Mouse (Mus musculus) hindbrain, embryonic 16.5 days (tissue): ENCODE results near the gene Prc1. TPM values are rescaled to one million over a fixed set of nuclear protein-coding genes. Genes with fewer than 3 reads are reported as not detected.

Source experiments
- ATAC-seq: fragments of 200-750 bp; cut with Nextera tagmentation; 2 replicates; pipeline ENCODE4 v1.8.0; 2017; ENCODE audit warnings: moderate TSS enrichment, moderate library complexity
- H3K27ac ChIP-seq: fragments of 300-500 bp; sonication (generic); 2 replicates; pipeline ENCODE4 v1.5.1; 2014; ENCODE audit warnings: low read depth, mild to moderate bottlenecking, control low read depth, low read length, moderate library complexity
- H3K27me3 ChIP-seq: fragments of 300-500 bp; sonication (generic); replicated peaks from 2 replicates; pipeline ENCODE4 v1.6.1; 2014; ENCODE audit warnings: low read length; ENCODE audit not compliant: control insufficient read depth, insufficient read depth
- H3K36me3 ChIP-seq: fragments of 300-500 bp; sonication (generic); 2 replicates; pipeline ENCODE4 v1.6.1; 2014; ENCODE audit warnings: mild to moderate bottlenecking, low read length, moderate library complexity, mixed read lengths; ENCODE audit not compliant: control insufficient read depth, insufficient read depth
- H3K4me1 ChIP-seq: fragments of 300-500 bp; sonication (generic); 2 replicates; pipeline ENCODE4 v1.6.1; 2014; ENCODE audit warnings: low read depth, low read length; ENCODE audit not compliant: control insufficient read depth, insufficient read depth
- H3K4me2 ChIP-seq: fragments of 300-500 bp; sonication (generic); 2 replicates; pipeline ENCODE4 v1.6.1; 2014; ENCODE audit warnings: mild to moderate bottlenecking, low read length, control low read depth, moderate library complexity
- H3K4me3 ChIP-seq: fragments of 300-500 bp; sonication (generic); 2 replicates; pipeline ENCODE4 v1.5.1; 2014; ENCODE audit warnings: mild to moderate bottlenecking, low read length, control low read depth, moderate library complexity
- H3K9ac ChIP-seq: fragments of 300-500 bp; sonication (generic); 2 replicates; pipeline ENCODE4 v1.6.1; 2014; ENCODE audit warnings: low read depth, mild to moderate bottlenecking, control low read depth, low read length, moderate library complexity
- H3K9me3 ChIP-seq: fragments of 300-500 bp; sonication (generic); 2 replicates; pipeline ENCODE4 v1.6.1; 2014; ENCODE audit warnings: mild to moderate bottlenecking, low read length, moderate library complexity; ENCODE audit not compliant: control insufficient read depth
- WGBS: fragments of 180-500 bp; shearing (Covaris S2); extraction: QIAGEN DNeasy Blood & Tissue Kit; methylation state at CpG from one replicate; pipeline ENCODE4 v1.1.7; 2014; 5-methylcytosine and 5-hydroxymethylcytosine counted together
- polyA plus RNA-seq: library from polyadenylated mRNA; unstranded; fragments of >200 nt; fragmentation: Nextera tagmentation; extraction: Ambion mirVana; gene quantifications from 2 replicates; pipeline ENCODE4 v1.2.1, GENCODE M21; 2015

The Prc1 gene
- polyA plus RNA-seq, 1 experiment from 2014 or later, result 34.9 TPM

DNA sequence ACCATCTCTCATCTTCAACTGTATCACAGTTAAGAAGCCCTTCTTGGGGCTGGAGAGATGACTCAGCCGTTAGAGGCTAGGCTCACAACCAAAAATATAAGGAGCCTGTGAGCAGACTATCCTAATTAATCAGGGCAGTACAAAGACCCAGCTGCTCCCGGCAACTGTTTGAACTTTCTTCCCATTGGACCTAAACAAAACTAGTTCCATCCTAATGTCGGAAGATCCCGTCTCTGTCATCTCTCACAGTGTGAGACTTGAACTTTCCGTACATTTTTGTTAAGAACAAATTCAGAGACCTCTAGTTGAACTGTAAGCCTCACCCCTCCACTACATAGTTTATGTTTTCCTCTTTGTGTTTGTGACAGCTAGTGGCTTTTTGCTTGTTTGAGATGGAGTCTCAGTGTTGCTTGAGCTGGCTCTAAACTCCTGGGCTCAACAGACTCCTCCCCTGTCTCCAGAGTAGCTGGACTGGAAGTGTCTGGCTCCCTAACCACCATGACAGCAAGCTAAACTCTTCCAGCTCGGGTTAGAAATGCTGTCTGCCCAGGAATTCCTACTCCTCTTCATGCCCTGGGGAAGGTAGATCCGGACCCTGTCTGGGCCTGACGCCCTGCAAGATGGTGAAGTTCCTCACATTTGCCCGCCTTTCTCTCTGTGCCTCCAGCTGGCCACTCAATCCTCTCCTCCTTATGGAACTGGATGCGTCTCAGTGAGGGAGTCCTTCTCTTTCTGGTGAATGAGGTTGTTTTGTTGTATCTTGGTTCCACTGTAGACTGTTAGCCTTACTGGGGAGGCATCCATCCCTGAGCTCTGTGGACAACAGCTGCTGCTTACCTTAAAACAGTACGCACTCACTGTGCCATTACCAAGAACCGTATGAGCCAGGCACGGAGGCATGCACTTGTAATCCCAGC lies 53.7 kb downstream of the Prc1 start:
- Histone ChIP-seq H3K36me3 (peaks cover 24% of the 10 kb centered on the region), H3K27ac (0 out of 2 replicates have a peak overlapping the region, but pooled peaks have one; percentile 54), H3K4me2 (no peak overlapping the region), H3K4me1 (peaks cover 6% of the 10 kb centered on the region), H3K27me3 (no peaks in the 10 kb centered on the region), H3K4me3 (no peak overlapping the region), H3K9ac (no peak overlapping the region), H3K9me3 (no peaks in the 10 kb centered on the region; the same call in 1 of the 2 replicates)
- no peak for ATAC-seq
- WGBS, result 69% methylated on average over 13 of the region's 13 CpGs

DNA sequence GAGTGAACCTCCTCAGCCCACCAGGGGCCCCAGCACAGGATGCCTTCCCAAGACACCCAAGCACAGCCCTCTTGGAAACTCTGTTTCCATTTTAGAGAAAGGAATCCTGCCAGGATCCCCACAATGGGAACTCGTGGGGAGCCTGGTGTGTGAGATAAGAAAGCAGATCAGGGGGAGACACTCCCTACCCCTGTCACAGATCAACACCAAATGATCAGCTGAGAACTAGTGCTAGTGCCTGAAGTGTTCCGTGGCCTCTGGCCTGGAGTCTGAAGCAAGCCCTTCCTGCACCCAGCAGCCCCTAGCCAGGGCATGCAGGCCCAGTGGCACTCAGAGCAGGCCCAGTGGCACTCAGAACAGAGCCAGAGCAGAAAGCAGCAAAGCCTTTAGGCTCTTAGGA lies 56.6 kb downstream of the Prc1 start:
- H3K36me3 ChIP-seq, result peaks cover 34% of the 10 kb centered on the region
- H3K9ac ChIP-seq, result no peak overlapping the region; the same call in 1 of the 2 replicates

DNA sequence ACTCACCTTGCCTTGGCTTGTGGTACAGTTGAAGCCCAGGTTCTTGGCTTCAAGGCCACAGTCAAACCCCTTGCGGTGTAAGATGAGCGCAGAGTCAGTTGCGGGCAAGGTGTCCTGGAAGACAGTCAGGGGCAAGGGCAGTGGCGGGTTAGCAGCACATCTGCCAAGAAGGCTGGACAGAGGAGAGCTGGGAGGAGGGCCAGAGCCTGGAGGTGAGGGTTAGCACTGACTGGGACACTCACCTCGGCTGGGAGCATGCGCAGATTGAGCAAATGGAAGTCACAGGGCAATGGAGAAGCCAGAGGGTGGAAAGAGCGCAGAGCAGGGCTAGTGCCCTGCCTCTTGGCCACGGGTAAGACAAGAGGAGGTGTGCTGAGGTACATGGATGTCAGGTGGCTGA lies 58.7 kb downstream of the Prc1 start:
- ATAC-seq, result no peak
- H3K4me2 ChIP-seq, result no peak overlapping the region
- no peaks in the 10 kb centered on the region for H3K4me1 ChIP-seq
- no peaks in the 10 kb centered on the region for H3K9me3 ChIP-seq
- no peaks in the 10 kb centered on the region for H3K27me3 ChIP-seq
- H3K36me3 ChIP-seq, result peaks cover 40% of the 10 kb centered on the region
- no peak overlapping the region for H3K27ac ChIP-seq
- H3K4me3 ChIP-seq, result no peak overlapping the region
- 92% methylated on average over 8 of the region's 8 CpGs for WGBS
- no peak overlapping the region for H3K9ac ChIP-seq

More for the DNA sequence above, 56.6 kb downstream of the Prc1 start:
- Histone ChIP-seq H3K27me3 (no peaks in the 10 kb centered on the region), H3K4me3 (no peak overlapping the region), H3K4me2 (no peak overlapping the region), H3K27ac (no peak overlapping the region), H3K9me3 (no peaks in the 10 kb centered on the region), H3K4me1 (no peaks in the 10 kb centered on the region)
- no peak for ATAC-seq
- 68% methylated on average over 2 of the region's 2 CpGs for WGBS

DNA sequence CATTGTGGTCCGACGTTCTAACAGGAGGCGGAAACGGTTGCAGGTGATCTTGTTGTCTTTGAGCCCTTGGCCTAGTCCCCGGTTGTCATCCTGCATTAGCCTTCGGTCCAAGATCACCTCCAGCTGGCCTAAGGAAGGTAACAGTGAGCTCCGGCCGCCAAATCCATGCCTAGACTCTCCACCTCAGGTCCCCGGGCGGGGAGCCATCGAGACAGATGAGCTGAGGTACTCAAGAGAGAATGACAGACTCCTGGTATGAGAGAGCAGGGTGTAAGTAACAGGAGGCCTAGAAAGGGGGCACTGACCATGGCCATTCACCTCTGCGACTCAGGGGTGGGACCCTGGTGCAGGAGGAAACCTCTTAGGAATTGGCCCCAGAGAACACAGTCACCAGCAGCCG lies 62.1 kb downstream of the Prc1 start:
- H3K9me3 ChIP-seq, result no peaks in the 10 kb centered on the region
- 90% methylated on average over 13 of the region's 13 CpGs for WGBS
- H3K36me3 ChIP-seq, result peaks cover 48% of the 10 kb centered on the region
- H3K9ac ChIP-seq, result no peak overlapping the region
- no peak overlapping the region for H3K27ac ChIP-seq
- no peak for ATAC-seq
- H3K4me3 ChIP-seq, result no peak overlapping the region
- no peak overlapping the region for H3K4me2 ChIP-seq
- no peaks in the 10 kb centered on the region for H3K27me3 ChIP-seq
- no peaks in the 10 kb centered on the region for H3K4me1 ChIP-seq

GRCm38 (mm10) chr7:80357156-80357555 lies 62.9 kb downstream of the Prc1 start:
- H3K4me2 ChIP-seq, result no peak overlapping the region
- peak; percentile 76 for ATAC-seq
- no peaks in the 10 kb centered on the region for H3K27me3 ChIP-seq
- no peak overlapping the region for H3K9ac ChIP-seq
- H3K27ac ChIP-seq, result no peak overlapping the region
- H3K4me1 ChIP-seq, result no peaks in the 10 kb centered on the region
- no peaks in the 10 kb centered on the region for H3K9me3 ChIP-seq
- H3K36me3 ChIP-seq, result peaks cover 46% of the 10 kb centered on the region
- no peak overlapping the region for H3K4me3 ChIP-seq
- WGBS, result 20% methylated on average over 8 of the region's 8 CpGs

DNA sequence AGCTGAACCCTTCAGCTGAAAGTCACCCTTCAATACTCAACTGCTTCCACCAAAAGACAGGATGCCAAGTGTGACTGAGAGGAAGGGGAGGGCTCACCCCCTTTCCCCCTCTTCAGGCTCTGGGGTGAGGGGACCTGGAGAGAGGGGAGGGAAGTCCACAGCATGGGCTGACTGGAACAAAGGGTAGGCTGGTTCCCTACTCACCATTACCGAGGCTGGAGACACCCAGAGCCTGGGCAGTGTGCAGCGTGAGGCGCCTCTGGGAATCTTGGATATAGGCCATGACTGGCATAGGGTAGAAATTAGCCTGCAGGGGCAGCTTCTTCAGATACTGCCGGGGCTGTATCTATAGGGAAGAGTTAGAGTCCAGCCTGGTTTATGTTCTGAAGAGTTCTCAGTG lies 63.8 kb downstream of the Prc1 start:
- Histone ChIP-seq H3K27me3 (no peaks in the 10 kb centered on the region), H3K4me3 (no peak overlapping the region), H3K4me1 (no peaks in the 10 kb centered on the region), H3K27ac (no peak overlapping the region), H3K4me2 (no peak overlapping the region), H3K9me3 (no peaks in the 10 kb centered on the region), H3K9ac (no peak overlapping the region), H3K36me3 (peaks cover 49% of the 10 kb centered on the region)
- 41% methylated on average over 4 of the region's 4 CpGs for WGBS
- ATAC-seq, result no peak; the same call in 1 of the 2 replicates

DNA sequence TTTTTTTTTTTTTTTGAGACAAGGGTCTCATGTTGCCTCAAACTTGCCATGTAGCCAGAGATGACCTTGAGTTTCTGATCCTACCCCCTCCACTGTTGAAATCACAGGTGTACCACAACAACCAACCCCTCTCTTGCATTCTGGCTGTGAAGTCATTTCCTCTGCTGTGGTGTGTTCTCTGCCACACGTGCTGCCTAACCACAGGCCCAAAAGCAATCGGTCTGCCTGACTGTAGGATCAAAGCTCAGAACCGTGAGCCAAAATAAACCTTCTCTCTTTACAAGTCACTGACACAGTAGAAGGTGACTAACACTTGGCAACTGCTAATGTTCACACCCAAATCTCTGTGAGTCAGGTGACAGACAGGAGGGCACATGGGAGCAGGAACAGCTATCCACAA lies 66.2 kb downstream of the Prc1 start:
- Histone ChIP-seq H3K9me3 (no peaks in the 10 kb centered on the region), H3K9ac (no peak overlapping the region), H3K27ac (no peak overlapping the region), H3K4me3 (no peak overlapping the region), H3K4me2 (no peak overlapping the region), H3K4me1 (no peaks in the 10 kb centered on the region), H3K36me3 (peaks cover 57% of the 10 kb centered on the region), H3K27me3 (no peaks in the 10 kb centered on the region)
- 76% methylated on average over 3 of the region's 3 CpGs for WGBS
- no peak for ATAC-seq

DNA sequence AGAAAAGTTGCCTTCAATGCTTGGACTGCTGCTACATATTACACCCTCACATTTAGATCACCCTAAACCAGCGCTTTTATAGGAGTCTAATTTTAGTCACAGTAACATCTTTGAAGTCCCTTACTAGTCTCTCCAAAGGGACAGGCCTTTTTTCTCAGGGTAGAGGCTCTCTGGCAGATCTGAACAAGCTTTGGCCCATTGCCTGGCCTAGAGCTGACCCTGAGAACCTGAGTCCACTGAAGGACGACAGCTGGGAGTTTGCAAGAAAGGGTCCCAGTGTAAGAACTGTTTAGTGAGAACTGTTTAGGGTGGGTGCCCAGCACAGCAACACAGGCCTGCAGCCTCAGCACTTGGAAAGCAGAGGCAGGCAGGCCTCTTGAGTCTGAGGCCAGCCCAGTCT lies 71.5 kb downstream of the Prc1 start:
- no peak for ATAC-seq
- no peak overlapping the region for H3K4me3 ChIP-seq
- 73% methylated on average over 2 of the region's 2 CpGs for WGBS
- peaks cover 56% of the 10 kb centered on the region for H3K36me3 ChIP-seq
- no peak overlapping the region for H3K27ac ChIP-seq
- peaks cover 14% of the 10 kb centered on the region for H3K4me1 ChIP-seq
- no peaks in the 10 kb centered on the region for H3K27me3 ChIP-seq
- H3K4me2 ChIP-seq, result no peak overlapping the region
- no peak overlapping the region for H3K9ac ChIP-seq
- no peaks in the 10 kb centered on the region for H3K9me3 ChIP-seq
